Mouse (Mus musculus) liver, embryonic 14.5 days (tissue): ENCODE data around the gene Lrrn4cl. TPM values are rescaled to one million over a fixed set of nuclear protein-coding genes. Genes with fewer than 3 reads are reported as not detected.

Experiments used
- ATAC-seq: fragments of 200-750 bp; cut with Nextera tagmentation; 2 replicates; pipeline ENCODE4 v1.8.0; 2017; ENCODE audit warnings: moderate number of reproducible peaks, mild to moderate bottlenecking, moderate library complexity; ENCODE audit not compliant: insufficient read depth
- DNase-seq, 3 experiments: peaks; one replicate each; pipeline ENCODE4 v3.0.0-alpha.2; 2012 to 2013; ENCODE audit warnings: low read depth in 3 of 3, low spot score in 3 of 3
- H3K27ac ChIP-seq: fragments of 300-500 bp; sonication (generic); 2 replicates; pipeline ENCODE4 v1.5.1; 2014; ENCODE audit warnings: moderate library complexity, mild to moderate bottlenecking, control low read depth, inconsistent platforms
- H3K27me3 ChIP-seq: fragments of 300-500 bp; sonication (generic); 2 replicates; pipeline ENCODE4 v1.6.1; 2014; ENCODE audit warnings: mild to moderate bottlenecking, low read length, moderate library complexity; ENCODE audit not compliant: control insufficient read depth, insufficient read depth
- H3K36me3 ChIP-seq: fragments of 300-500 bp; sonication (generic); replicated peaks from 2 replicates; pipeline ENCODE4 v1.6.1; 2014; ENCODE audit warnings: low read depth; ENCODE audit not compliant: control insufficient read depth, insufficient read depth
- H3K4me1 ChIP-seq, 2 experiments: fragments of 200-500 bp in 1 of 2; fragments of 300-500 bp in 1 of 2; sonication (generic) in 1 of 2; replicated peaks; 2 replicates each; pipeline ENCODE4 v1.6.1; 2012 to 2014; ENCODE audit warnings: antibody characterized with exemption in 1 of 2, inconsistent platforms in 1 of 2, low read length in 1 of 2; ENCODE audit not compliant: control insufficient read depth in 2 of 2, insufficient read depth in 2 of 2
- H3K4me2 ChIP-seq: fragments of 300-500 bp; sonication (generic); 2 replicates; pipeline ENCODE4 v1.6.1; 2014; ENCODE audit warnings: low read depth, mild to moderate bottlenecking, control low read depth, moderate library complexity
- H3K4me3 ChIP-seq, 2 experiments: fragments of 200-500 bp in 1 of 2; fragments of 300-500 bp in 1 of 2; sonication (generic) in 1 of 2; 2 replicates each; pipeline ENCODE4 v1.5.1; 2012 to 2014; ENCODE audit warnings: low read depth in 2 of 2, low read length in 2 of 2, mild to moderate bottlenecking in 2 of 2, control low read depth in 1 of 2, inconsistent platforms in 1 of 2, moderate library complexity in 1 of 2; ENCODE audit not compliant: insufficient read depth in 1 of 2
- H3K9ac ChIP-seq: fragments of 300-500 bp; sonication (generic); replicated peaks from 2 replicates; pipeline ENCODE4 v1.6.1; 2014; ENCODE audit warnings: mild to moderate bottlenecking, control low read depth, moderate library complexity
- H3K9me3 ChIP-seq: fragments of 300-500 bp; sonication (generic); 2 replicates; pipeline ENCODE4 v1.6.1; 2016; ENCODE audit warnings: low read length, mixed read lengths; ENCODE audit not compliant: control insufficient read depth
- CTCF ChIP-seq: IDR thresholded peaks from 2 replicates; pipeline ENCODE4 v1.5.1; 2016; ENCODE audit warnings: antibody characterized with exemption, low read depth, control low read depth
- EP300 ChIP-seq: IDR thresholded peaks from 2 replicates; pipeline ENCODE4 v1.6.1; 2016; ENCODE audit warnings: antibody characterized with exemption, low read depth
- WGBS: fragments of 180-500 bp; shearing (Covaris S2); extraction: QIAGEN DNeasy Blood & Tissue Kit; methylation state at CpG from one replicate; pipeline ENCODE4 v1.1.7; 2014; ENCODE audit not compliant: insufficient replicate concordance; 5-methylcytosine and 5-hydroxymethylcytosine counted together
- polyA plus RNA-seq, 2 experiments: library from polyadenylated mRNA; depleted of rRNA in 1 of 2; stranded (reverse) in 1 of 2; unstranded in 1 of 2; fragments of >200 nt; fragmentation: Nextera tagmentation in 1 of 2; extraction: Ambion mirVana in 1 of 2; gene quantifications; 2 replicates each; pipeline versions ENCODE4 v1.2.1 to v1.2.3; 2012 to 2014

Lrrn4cl gene
- polyA plus RNA-seq, 2 experiments, result 0.10 TPM; not detected in 1

DNA sequence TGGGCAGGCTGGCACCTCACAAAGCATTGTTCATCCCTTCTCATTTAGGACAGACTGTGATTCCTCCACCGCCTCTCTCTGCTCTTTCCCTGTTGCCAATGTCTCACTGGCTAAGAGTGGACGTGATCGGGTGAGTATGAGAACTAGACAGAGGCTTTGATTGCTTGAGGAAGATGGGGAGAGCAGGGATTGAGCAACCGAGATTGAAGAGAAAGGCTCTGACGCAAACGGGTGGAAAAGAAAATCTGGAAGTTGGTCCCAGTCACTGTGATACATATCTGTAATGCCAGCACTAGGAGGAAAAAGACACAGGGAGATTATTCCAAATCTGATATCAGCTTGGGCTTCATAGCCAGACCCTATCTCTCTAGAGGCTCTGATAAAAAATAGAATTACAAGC, 7.6 kb upstream of the Lrrn4cl start:
- H3K4me3 ChIP-seq, result no peak overlapping the region
- H3K27me3 ChIP-seq, result no peaks in the 10 kb centered on the region
- DNase-seq, result no peak
- H3K27ac ChIP-seq, result no peak overlapping the region
- no peaks in the 10 kb centered on the region for H3K9me3 ChIP-seq
- ATAC-seq, result no peak
- WGBS, result 69% methylated on average over 6 of the region's 6 CpGs
- TF ChIP-seq EP300, result no peak
- peaks cover 4 to 24% of the 10 kb centered on the region in 2 experiments for H3K4me1 ChIP-seq
- no peak overlapping the region for H3K4me2 ChIP-seq
- peaks cover 8% of the 10 kb centered on the region for H3K36me3 ChIP-seq
- no peak overlapping the region for H3K9ac ChIP-seq

DNA sequence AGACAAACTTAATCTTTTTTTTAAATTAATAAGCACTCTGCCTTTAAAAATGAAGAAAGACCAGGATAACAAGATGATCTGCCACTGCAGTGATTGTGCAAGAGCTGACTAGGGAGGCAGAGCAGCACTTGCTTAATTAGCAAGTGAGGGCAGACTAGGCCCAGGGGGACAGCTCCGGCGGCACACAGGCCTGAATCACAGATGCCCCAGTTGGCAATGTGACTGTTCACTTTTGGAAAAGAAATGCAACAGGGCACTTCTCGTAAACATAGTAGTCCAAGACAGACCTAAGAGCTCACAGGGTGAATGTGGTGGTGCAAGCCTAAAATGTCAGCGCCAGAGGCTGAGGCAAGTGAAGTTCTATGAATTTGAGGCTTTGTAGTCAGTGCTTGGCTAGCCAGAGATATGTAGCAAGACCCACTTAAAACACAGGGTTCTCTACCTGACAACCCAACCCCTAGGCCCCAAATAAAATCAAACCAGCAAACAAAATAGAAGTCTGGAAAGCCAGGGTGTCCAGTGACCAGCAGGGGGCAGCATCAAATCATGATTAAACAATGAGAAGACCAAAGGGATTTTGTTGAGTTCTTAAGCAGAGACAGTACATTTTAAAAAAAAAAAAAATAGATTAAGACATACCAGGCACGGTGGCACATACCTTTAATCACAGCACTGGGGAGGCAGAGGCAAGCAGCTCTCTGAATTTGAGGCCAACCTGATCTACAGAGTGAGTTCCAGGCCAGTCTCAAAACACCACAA, 6.0 kb upstream of the Lrrn4cl start:
- 62% methylated on average over 5 of the region's 5 CpGs for WGBS
- peaks cover 0 to 12% of the 10 kb centered on the region in 2 experiments; a peak in 3 of 4 replicates for H3K4me1 ChIP-seq
- H3K9ac ChIP-seq, result no peak overlapping the region
- peaks cover 8% of the 10 kb centered on the region for H3K36me3 ChIP-seq
- no peak overlapping the region for H3K27ac ChIP-seq
- ATAC-seq, result no peak
- TF ChIP-seq CTCF, result peak; percentile 79
- no peak for TF ChIP-seq EP300
- H3K27me3 ChIP-seq, result no peaks in the 10 kb centered on the region
- H3K4me3 ChIP-seq, result no peak overlapping the region
- DNase-seq, result peak; percentile 47 to 66 (median 54)
- no peak overlapping the region for H3K4me2 ChIP-seq
- no peaks in the 10 kb centered on the region for H3K9me3 ChIP-seq

DNA sequence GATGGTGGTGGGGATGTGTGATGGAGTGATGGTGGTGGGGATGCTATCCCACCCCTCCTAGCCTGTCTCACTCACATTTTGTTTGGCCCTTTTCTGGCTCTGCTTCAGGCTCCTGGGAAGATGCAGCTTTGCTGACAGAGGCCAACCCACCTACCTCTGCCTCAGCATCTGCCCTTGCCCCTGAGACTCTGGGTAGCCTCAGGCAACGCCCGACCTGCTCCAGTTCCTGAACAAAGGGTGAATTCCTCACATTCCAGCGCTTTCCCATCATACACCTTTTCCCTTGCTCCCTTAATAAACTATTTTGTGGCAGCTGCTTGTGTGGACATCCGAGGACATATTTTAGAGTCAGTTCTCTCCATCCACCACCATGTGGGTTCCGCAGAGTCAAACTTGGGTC, 2.2 kb upstream of the Lrrn4cl start:
- Histone ChIP-seq H3K27me3 (no peaks in the 10 kb centered on the region), H3K4me3 (no peak overlapping the region), H3K4me1 (0 out of 4 replicates have a peak, but pooled peaks cover 0 to 4% of the 10 kb centered on the region in 2 experiments), H3K9me3 (no peaks in the 10 kb centered on the region), H3K9ac (no peak overlapping the region), H3K36me3 (peaks cover 8% of the 10 kb centered on the region), H3K27ac (no peak overlapping the region), H3K4me2 (no peak overlapping the region)
- 81% methylated on average over 5 of the region's 5 CpGs for WGBS
- TF ChIP-seq CTCF (no peak), EP300 (no peak)
- DNase-seq, result no peak
- ATAC-seq, result no peak

DNA sequence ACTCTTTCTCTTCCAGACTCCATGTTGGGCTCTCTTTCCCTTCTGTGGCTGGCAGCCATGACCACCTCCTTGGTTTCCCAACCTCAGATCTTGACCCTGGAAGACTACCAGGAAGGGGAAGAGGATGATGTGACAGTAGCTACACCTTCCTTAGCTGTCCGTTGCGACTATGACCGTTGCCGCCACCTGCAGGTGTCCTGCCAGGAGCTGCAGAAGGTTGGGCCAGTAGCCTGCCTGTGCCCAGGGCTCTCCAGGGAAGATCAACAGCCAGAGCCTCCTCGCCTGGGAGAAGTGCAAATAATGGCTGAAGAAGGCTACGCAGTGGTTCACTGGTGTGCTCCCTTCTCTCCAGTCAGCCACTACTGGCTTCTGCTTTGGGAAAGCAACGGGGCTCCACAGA, 1.1 kb downstream of the Lrrn4cl start:
- TF ChIP-seq CTCF (peak; percentile 42; the same call in 1 of the 2 replicates), EP300 (no peak)
- ATAC-seq (no peak), DNase-seq (no peak)
- 0 out of 4 replicates have a peak, but pooled peaks cover 0 to 4% of the 10 kb centered on the region in 2 experiments for H3K4me1 ChIP-seq
- no peak overlapping the region for H3K4me3 ChIP-seq
- no peak overlapping the region for H3K4me2 ChIP-seq
- no peak overlapping the region for H3K27ac ChIP-seq
- peaks cover 3% of the 10 kb centered on the region for H3K36me3 ChIP-seq
- no peak overlapping the region for H3K9ac ChIP-seq
- 40% methylated on average over 7 of the region's 7 CpGs for WGBS
- no peaks in the 10 kb centered on the region for H3K27me3 ChIP-seq
- no peaks in the 10 kb centered on the region for H3K9me3 ChIP-seq

DNA sequence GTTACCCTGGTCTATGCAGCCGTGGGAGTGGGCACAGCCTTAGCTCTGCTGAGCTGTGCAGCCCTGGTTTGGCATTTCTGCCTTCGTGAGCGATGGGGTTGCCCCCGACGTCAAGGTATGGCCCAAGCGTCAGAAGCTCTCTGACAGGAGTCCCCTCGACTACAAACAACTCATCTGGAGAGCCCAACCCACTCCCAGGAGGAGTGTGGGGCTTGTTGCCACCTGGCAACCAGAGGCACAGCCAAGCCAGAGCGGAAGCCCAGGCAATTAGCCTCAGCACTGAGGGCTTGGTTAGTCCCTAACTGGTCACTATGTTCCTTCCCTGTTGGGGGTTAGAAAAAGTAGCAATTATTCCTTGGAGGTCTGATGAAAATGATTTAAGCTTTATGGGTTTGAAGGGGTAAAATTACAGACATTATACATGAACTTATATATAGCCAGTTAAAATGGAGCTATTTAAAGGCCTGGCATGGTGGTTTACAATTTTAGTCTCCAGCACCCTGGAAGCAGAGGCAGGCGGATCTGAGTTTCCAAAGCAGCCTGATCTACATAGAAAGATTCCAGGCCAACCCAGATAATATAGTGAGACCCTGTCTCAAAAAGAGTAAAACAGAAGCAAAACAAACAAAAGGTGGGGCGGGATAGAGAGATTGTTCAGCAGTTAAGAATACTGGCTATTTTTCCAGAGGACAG, 1.8 kb downstream of the Lrrn4cl start:
- Histone ChIP-seq H3K36me3 (no peaks in the 10 kb centered on the region; the same call in 1 of the 2 replicates), H3K27ac (no peak overlapping the region), H3K4me3 (no peak overlapping the region), H3K9me3 (no peaks in the 10 kb centered on the region), H3K27me3 (no peaks in the 10 kb centered on the region), H3K4me2 (no peak overlapping the region), H3K9ac (no peak overlapping the region), H3K4me1 (0 out of 4 replicates have a peak, but pooled peaks cover 0 to 4% of the 10 kb centered on the region in 2 experiments)
- WGBS, result 57% methylated on average over 10 of the region's 10 CpGs
- ATAC-seq (no peak), DNase-seq (no peak)
- TF ChIP-seq CTCF (no peak), EP300 (no peak)
